In the genomic region with DNA sequence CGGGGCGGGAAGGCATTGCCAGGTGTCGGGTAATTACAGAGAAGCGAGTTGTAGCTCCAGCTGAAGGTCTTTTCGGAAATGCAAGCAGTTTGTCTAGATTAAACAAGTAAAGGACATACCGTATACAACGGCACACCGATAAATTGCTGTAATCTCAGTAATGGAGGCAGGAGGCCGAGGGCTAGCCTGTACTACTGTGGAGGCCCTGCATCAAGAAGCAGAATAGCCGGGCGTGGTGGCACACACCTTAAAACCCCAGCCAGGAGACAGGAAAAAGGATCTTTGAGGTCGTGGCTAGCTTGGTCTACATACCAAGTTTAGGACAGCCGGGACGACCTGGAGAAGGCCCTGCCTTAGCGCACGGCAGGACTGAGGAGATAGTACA, we compare ENCODE assay signal across 8 mouse cellular contexts. TPM values are rescaled to one million over a fixed set of nuclear protein-coding genes. Genes with fewer than 3 reads are reported as not detected.
A peak's percentile ranks its signal among the peaks of the same experiment; 100 is the strongest.
DNase-seq lines count a peak whose midpoint lies in the region; ATAC-seq and TF ChIP-seq lines count a peak whose summit lies in the region.

No protein-coding gene starts in this region.

- TF ChIP-seq POLR2A in MEL (IDR thresholded peaks at IDR 0.05; ENCODE audit: control insufficient read depth in 1 of 2, insufficient read depth in 1 of 2, low read depth in 1 of 2, low read length in 2 of 2, poor library complexity in 1 of 2): peak in 1 of 2 experiments; percentile 49; a peak in 1 of 4 replicates

- H3K27ac ChIP-seq in heart, embryonic 15.5 days: peak overlapping the region; percentile 92
- H3K27ac ChIP-seq in MEL (ENCODE audit: control insufficient read depth, low read depth, low read length): peak overlapping the region; percentile 99
- peak overlapping the region; percentile 95 for H3K27ac ChIP-seq in hindbrain, embryonic 10.5 days
- H3K27ac ChIP-seq in midbrain, embryonic 12.5 days (replicated peaks): peak overlapping the region; percentile 80

- no peak for TF ChIP-seq CTCF in MEL (IDR thresholded peaks at IDR 0.05 in 2 of 3, conservative IDR thresholded peaks at IDR 0.05 in 1 of 3; ENCODE audit: control insufficient read depth in 1 of 3, insufficient read depth in 1 of 3, low read depth in 2 of 3, low read length in 3 of 3, poor library complexity in 1 of 3, severe bottlenecking in 1 of 3)

- no peak for DNase-seq in heart, postnatal 10 days
- no peak for DNase-seq in MEL (ENCODE audit: low read depth, low spot score)
- DNase-seq in hindbrain, embryonic 10.5 days (ENCODE audit: low spot score): no peak
- DNase-seq in gastrocnemius, postnatal 36 days: no peak
- no peak for DNase-seq in gastrocnemius, adult 18-20 months (ENCODE audit: low spot score)
- no peak for DNase-seq in layer of hippocampus, adult 8-10 months (ENCODE audit: low spot score in 2 of 2)

- TF ChIP-seq EP300 in MEL (IDR thresholded peaks at IDR 0.05; ENCODE audit: low read depth in 1 of 2, low read length in 2 of 2): no peak

- peaks cover 32% of the 10 kb centered on the region for H3K4me1 ChIP-seq in heart, embryonic 15.5 days (replicated peaks)
- H3K4me1 ChIP-seq in MEL (ENCODE audit: control insufficient read depth in 1 of 2, insufficient read depth in 2 of 2, low read length in 2 of 2): peaks cover 11 to 33% of the 10 kb centered on the region in 2 experiments
- peaks cover 28% of the 10 kb centered on the region for H3K4me1 ChIP-seq in hindbrain, embryonic 10.5 days (replicated peaks)
- H3K4me1 ChIP-seq in midbrain, embryonic 12.5 days: peaks cover 26% of the 10 kb centered on the region

- no peak for TF ChIP-seq RAD21 in MEL (IDR thresholded peaks at IDR 0.05; ENCODE audit: low read depth, low read length)

- WGBS in heart, embryonic 15.5 days: 11% methylated on average over 16 of the region's 16 CpGs
- 13% methylated on average over 16 of the region's 16 CpGs for WGBS in hindbrain, embryonic 10.5 days
- 14% methylated on average over 16 of the region's 16 CpGs for WGBS in midbrain, embryonic 12.5 days

- no peak for ATAC-seq in heart, embryonic 15.5 days (replicated peaks; ENCODE audit: insufficient number of reproducible peaks, insufficient read depth, low FRiP score, low read depth)
- ATAC-seq in midbrain, embryonic 12.5 days (ENCODE audit: low FRiP score, low read depth): peak; percentile 17

- H3K79me2 ChIP-seq in MEL (ENCODE audit: control insufficient read depth, insufficient read depth, low read length, poor library complexity): peaks cover 48% of the 10 kb centered on the region

- H3K36me3 ChIP-seq in heart, embryonic 15.5 days: peaks cover 23% of the 10 kb centered on the region
- peaks cover 21 to 34% of the 10 kb centered on the region in 2 experiments for H3K36me3 ChIP-seq in MEL (ENCODE audit: control insufficient read depth in 1 of 2, insufficient read depth in 2 of 2, low read length in 2 of 2)
- peaks cover 35% of the 10 kb centered on the region for H3K36me3 ChIP-seq in hindbrain, embryonic 10.5 days
- H3K36me3 ChIP-seq in midbrain, embryonic 12.5 days: peaks cover 26% of the 10 kb centered on the region

- no peaks in the 10 kb centered on the region for H3K27me3 ChIP-seq in heart, embryonic 15.5 days
- H3K27me3 ChIP-seq in MEL (ENCODE audit: control insufficient read depth in 1 of 2, insufficient read depth in 2 of 2, low read length in 2 of 2): no peaks in the 10 kb centered on the region
- no peaks in the 10 kb centered on the region for H3K27me3 ChIP-seq in hindbrain, embryonic 10.5 days (ENCODE audit: insufficient read depth, poor library complexity, severe bottlenecking)
- no peaks in the 10 kb centered on the region; the same call in 1 of the 2 replicates for H3K27me3 ChIP-seq in midbrain, embryonic 12.5 days

- 0 out of 2 replicates have a peak, but pooled peaks cover under 1% of the 10 kb centered on the region for H3K9me3 ChIP-seq in heart, embryonic 15.5 days (replicated peaks)
- H3K9me3 ChIP-seq in MEL (replicated peaks; ENCODE audit: insufficient read depth, low read length): no peaks in the 10 kb centered on the region
- H3K9me3 ChIP-seq in hindbrain, embryonic 10.5 days: no peaks in the 10 kb centered on the region
- no peaks in the 10 kb centered on the region for H3K9me3 ChIP-seq in midbrain, embryonic 12.5 days

- peak overlapping the region; percentile 81 for H3K4me2 ChIP-seq in heart, embryonic 15.5 days
- H3K4me2 ChIP-seq in midbrain, embryonic 12.5 days (replicated peaks): peak overlapping the region; percentile 68

- peak overlapping the region; percentile 89 for H3K4me3 ChIP-seq in heart, embryonic 15.5 days
- peak overlapping the region; percentile 83 to 92 for H3K4me3 ChIP-seq in MEL (ENCODE audit: control insufficient read depth in 1 of 2, insufficient read depth in 1 of 2, low read depth in 2 of 2, low read length in 2 of 2)
- H3K4me3 ChIP-seq in hindbrain, embryonic 10.5 days: peak overlapping the region; percentile 85
- peak overlapping the region; percentile 82 for H3K4me3 ChIP-seq in midbrain, embryonic 12.5 days

- H3K9ac ChIP-seq in heart, embryonic 15.5 days: peak overlapping the region; percentile 74
- peak overlapping the region; percentile 92 for H3K9ac ChIP-seq in MEL (ENCODE audit: control insufficient read depth, low read depth, low read length, poor library complexity, severe bottlenecking)
- peak overlapping the region; percentile 77 for H3K9ac ChIP-seq in midbrain, embryonic 12.5 days (replicated peaks)

- intact Hi-C loops in heart, postnatal 10 days (cut with DNase I): loop anchor here (5.0 kb wide), 2 partner anchors 79 to 99 kb away; partner anchors contain the start of gene Ccm2
- intact Hi-C loops in gastrocnemius, postnatal 36 days (cut with DNase I): no loop called here

TF ChIP-seq in MEL, 35 proteins besides CTCF, POLR2A, EP300 and RAD21 (continues in another document):
- TF ChIP-seq MYC (IDR thresholded peaks at IDR 0.05; ENCODE audit: low read depth, low read length) (no peak), POLR2AphosphoS2 (IDR thresholded peaks at IDR 0.05; ENCODE audit: low read length) (no peak), RCOR1 (IDR thresholded peaks at IDR 0.05; ENCODE audit: low read depth, low read length) (no peak), CHD1 (IDR thresholded peaks at IDR 0.05; ENCODE audit: low read depth, low read length) (peak; percentile 10; the same call in 1 of the 2 replicates), KAT2A (conservative IDR thresholded peaks at IDR 0.05; ENCODE audit: low read depth, low read length) (0 out of 2 replicates have a peak, but pooled peaks have one; percentile 26), TCF12 (IDR thresholded peaks at IDR 0.05; ENCODE audit: low read depth, low read length) (0 out of 2 replicates have a peak, but pooled peaks have one; percentile 24), TBP (IDR thresholded peaks at IDR 0.05; ENCODE audit: low read depth, low read length) (no peak), JUND (IDR thresholded peaks at IDR 0.05; ENCODE audit: low read depth, low read length) (no peak)

RNA-seq across cellular contexts. Expression of gene Tbrg4, which starts 0.5 kb away (rescaled TPM):
- 38.8 and 48.5 TPM in 2 replicates for polyA plus RNA-seq in heart, embryonic 15.5 days (2015; fragmentation: Nextera tagmentation; extraction: Ambion mirVana)
- total RNA-seq in heart, postnatal 10 days (2021): 100 to 1,000 TPM; 103 to 106 TPM
- total RNA-seq in MEL (2012; rRNA removed): 191 and 192 TPM in 2 replicates
- 100 to 1,000 TPM; 278 to 756 TPM for polyA plus RNA-seq in MEL (2012; ENCODE audit: insufficient read depth in 1 of 2, insufficient read length in 2 of 2, low read depth in 1 of 2, low replicate concordance in 2 of 2, missing spikeins in 1 of 2)
- polyA plus RNA-seq in hindbrain, embryonic 10.5 days (2016; fragmentation: Nextera tagmentation; extraction: Ambion mirVana): 59.5 and 62.2 TPM in 2 replicates
- polyA plus RNA-seq in midbrain, embryonic 12.5 days (2016; fragmentation: Nextera tagmentation; extraction: Ambion mirVana): 42.9 and 46.1 TPM in 2 replicates
- total RNA-seq in gastrocnemius, postnatal 36 days (2021): 10 to 100 TPM; 66.8 to 71.7 TPM
- 10 to 100 TPM; 62.9 to 64.4 TPM for total RNA-seq in gastrocnemius, adult 18-20 months (2021)
- 10 to 100 TPM; 45.5 to 52.5 (median 48.4) TPM for total RNA-seq in layer of hippocampus, adult 8-10 months (2022)

RNA-seq across cellular contexts. Expression of gene Wap, which starts 12.1 kb away (rescaled TPM):
- polyA plus RNA-seq in heart, embryonic 15.5 days (2015; fragmentation: Nextera tagmentation; extraction: Ambion mirVana): not detected in 2 replicates
- not detected for total RNA-seq in heart, postnatal 10 days (2021)
- not detected in 2 replicates for total RNA-seq in MEL (2012; rRNA removed)
- not detected for polyA plus RNA-seq in MEL (2012; ENCODE audit: insufficient read depth in 1 of 2, insufficient read length in 2 of 2, low read depth in 1 of 2, low replicate concordance in 2 of 2, missing spikeins in 1 of 2)
- not detected in 2 replicates for polyA plus RNA-seq in hindbrain, embryonic 10.5 days (2016; fragmentation: Nextera tagmentation; extraction: Ambion mirVana)
- polyA plus RNA-seq in midbrain, embryonic 12.5 days (2016; fragmentation: Nextera tagmentation; extraction: Ambion mirVana): not detected in 2 replicates
- not detected for total RNA-seq in gastrocnemius, postnatal 36 days (2021)
- not detected for total RNA-seq in gastrocnemius, adult 18-20 months (2021)
- total RNA-seq in layer of hippocampus, adult 8-10 months (2022): not detected

RNA-seq across cellular contexts. Expression of gene Nacad, which starts 20.5 kb away (rescaled TPM):
- polyA plus RNA-seq in heart, embryonic 15.5 days (2015; fragmentation: Nextera tagmentation; extraction: Ambion mirVana): 1.1 and 3.3 TPM in 2 replicates
- 1 to 10 TPM in 1 of 2 experiments, under 1 TPM in 1; 0.60 to 1.1 TPM for total RNA-seq in heart, postnatal 10 days (2021)
- total RNA-seq in MEL (2012; rRNA removed): 0.10 and 0.12 TPM in 2 replicates
- under 1 TPM in 1 of 2 experiments, not detected in 1; 0.32 TPM for polyA plus RNA-seq in MEL (2012; ENCODE audit: insufficient read depth in 1 of 2, insufficient read length in 2 of 2, low read depth in 1 of 2, low replicate concordance in 2 of 2, missing spikeins in 1 of 2)
- polyA plus RNA-seq in hindbrain, embryonic 10.5 days (2016; fragmentation: Nextera tagmentation; extraction: Ambion mirVana): 21.8 and 56.0 TPM in 2 replicates
- polyA plus RNA-seq in midbrain, embryonic 12.5 days (2016; fragmentation: Nextera tagmentation; extraction: Ambion mirVana): 83.4 and 88.5 TPM in 2 replicates
- under 1 TPM; 0.20 to 0.42 TPM for total RNA-seq in gastrocnemius, postnatal 36 days (2021)
- under 1 TPM; 0.74 to 0.87 TPM for total RNA-seq in gastrocnemius, adult 18-20 months (2021)
- 10 to 100 TPM; 35.7 to 52.6 (median 47.5) TPM for total RNA-seq in layer of hippocampus, adult 8-10 months (2022)

RNA-seq across cellular contexts. Expression of gene Ramp3, which starts 31.9 kb away (rescaled TPM):
- polyA plus RNA-seq in heart, embryonic 15.5 days (2015; fragmentation: Nextera tagmentation; extraction: Ambion mirVana): 2.6 and 4.0 TPM in 2 replicates
- 1 to 10 TPM; 4.7 to 5.4 TPM for total RNA-seq in heart, postnatal 10 days (2021)
- total RNA-seq in MEL (2012; rRNA removed): not detected in 2 replicates
- polyA plus RNA-seq in MEL (2012; ENCODE audit: insufficient read depth in 1 of 2, insufficient read length in 2 of 2, low read depth in 1 of 2, low replicate concordance in 2 of 2, missing spikeins in 1 of 2): not detected
- 5.7 and 5.8 TPM in 2 replicates for polyA plus RNA-seq in hindbrain, embryonic 10.5 days (2016; fragmentation: Nextera tagmentation; extraction: Ambion mirVana)
- polyA plus RNA-seq in midbrain, embryonic 12.5 days (2016; fragmentation: Nextera tagmentation; extraction: Ambion mirVana): 5.1 and 6.3 TPM in 2 replicates
- under 1 TPM in 1 of 2 experiments, not detected in 1; 0.81 TPM for total RNA-seq in gastrocnemius, postnatal 36 days (2021)
- total RNA-seq in gastrocnemius, adult 18-20 months (2021): 1 to 10 TPM in 1 of 2 experiments, under 1 TPM in 1; 0.48 to 1.1 TPM
- 1 to 10 TPM; 4.8 to 7.3 (median 6.9) TPM for total RNA-seq in layer of hippocampus, adult 8-10 months (2022)

Comparison
In these comparisons a context has a peak if more than half of its experiments do, and no peak if none do; other contexts are left out.
1. RNA of gene Nacad, which starts 20.5 kb away (total RNA-seq): 35.7 to 52.6 TPM in layer of hippocampus, adult 8-10 months; 0.60 to 1.1 TPM in heart, postnatal 10 days, 0.74 to 0.87 TPM in gastrocnemius, adult 18-20 months, 0.20 to 0.42 TPM in gastrocnemius, postnatal 36 days and 0.10 to 0.12 TPM in MEL; every median in the first group is over 10 times any median in the second.
2. Peak in every context shown above with its lines, with median percentiles within 50 percentile points of each other: H3K27ac ChIP-seq, H3K4me3 ChIP-seq and H3K9ac ChIP-seq.